Mouse (Mus musculus): Measurements from ENCODE around the gene Pex11g. TPM values are rescaled to one million over a fixed set of nuclear protein-coding genes. Genes with fewer than 3 reads are reported as not detected.

Gene Pex11g
- total and polyA plus RNA-seq, 3 experiments: 0.35 to 1.4 TPM; not detected in 1

DNA sequence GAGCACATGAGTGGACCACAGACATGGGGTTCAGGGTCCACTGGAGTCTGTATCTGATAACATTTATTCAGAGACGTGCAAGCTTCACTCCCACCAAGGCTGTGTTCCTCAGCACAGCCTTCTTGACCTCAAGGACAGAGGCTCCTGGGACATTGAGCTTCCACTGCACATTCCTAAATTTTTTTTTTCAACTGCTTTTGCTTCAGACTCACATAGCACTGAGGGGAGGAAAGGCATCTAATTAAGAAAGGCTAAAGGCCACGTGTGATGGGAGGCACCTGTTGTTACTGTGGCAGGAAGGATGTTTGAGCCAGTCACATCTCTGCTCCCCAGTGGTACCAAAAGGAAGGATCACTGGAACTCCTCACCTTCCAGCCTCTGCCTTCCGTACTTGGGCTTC, 36.4 kb downstream of the Pex11g start:
- H3K79me2 ChIP-seq (ENCODE audit: control insufficient read depth, insufficient read depth, low read length, poor library complexity): no peaks in the 10 kb centered on the region
- H3K4me3 ChIP-seq (ENCODE audit: control insufficient read depth in 1 of 2, insufficient read depth in 1 of 2, low read depth in 2 of 2, low read length in 2 of 2): no peak overlapping the region
- DNase-seq (ENCODE audit: low read depth, low spot score): no peak
- no peak overlapping the region for H3K9ac ChIP-seq (ENCODE audit: control insufficient read depth, low read depth, low read length, poor library complexity, severe bottlenecking)
- no peaks in the 10 kb centered on the region for H3K27me3 ChIP-seq (ENCODE audit: control insufficient read depth in 1 of 2, insufficient read depth in 2 of 2, low read length in 2 of 2)
- peaks cover 0 to 5% of the 10 kb centered on the region in 2 experiments; a peak in 1 of 4 replicates for H3K4me1 ChIP-seq (ENCODE audit: control insufficient read depth in 1 of 2, insufficient read depth in 2 of 2, low read length in 2 of 2)
- H3K9me3 ChIP-seq (replicated peaks; ENCODE audit: insufficient read depth, low read length): no peaks in the 10 kb centered on the region
- H3K27ac ChIP-seq (ENCODE audit: control insufficient read depth, low read depth, low read length): no peak overlapping the region
- no peak for TF ChIP-seq SIN3A (IDR thresholded peaks at IDR 0.05; ENCODE audit: low read length)
- no peak for TF ChIP-seq SMC3 (IDR thresholded peaks at IDR 0.05; ENCODE audit: low read depth, low read length)
- no peak for TF ChIP-seq GATA1 (IDR thresholded peaks at IDR 0.05; ENCODE audit: low read depth, low read length)
- no peak for TF ChIP-seq MEF2A (IDR thresholded peaks at IDR 0.05; ENCODE audit: extremely low read depth, insufficient replicate concordance, low read depth, low read length, poor library complexity, severe bottlenecking)
- TF ChIP-seq E2F4 (IDR thresholded peaks at IDR 0.05; ENCODE audit: borderline replicate concordance, low read depth, low read length): no peak
- TF ChIP-seq TAL1 (IDR thresholded peaks at IDR 0.05; ENCODE audit: low read length): no peak
- no peak for TF ChIP-seq ZC3H11A (IDR thresholded peaks at IDR 0.05; ENCODE audit: low read depth, low read length)
- H3K36me3 ChIP-seq (ENCODE audit: control insufficient read depth in 1 of 2, insufficient read depth in 2 of 2, low read length in 2 of 2): peaks cover 0 to 3% of the 10 kb centered on the region in 2 experiments; a peak in 2 of 4 replicates

DNA sequence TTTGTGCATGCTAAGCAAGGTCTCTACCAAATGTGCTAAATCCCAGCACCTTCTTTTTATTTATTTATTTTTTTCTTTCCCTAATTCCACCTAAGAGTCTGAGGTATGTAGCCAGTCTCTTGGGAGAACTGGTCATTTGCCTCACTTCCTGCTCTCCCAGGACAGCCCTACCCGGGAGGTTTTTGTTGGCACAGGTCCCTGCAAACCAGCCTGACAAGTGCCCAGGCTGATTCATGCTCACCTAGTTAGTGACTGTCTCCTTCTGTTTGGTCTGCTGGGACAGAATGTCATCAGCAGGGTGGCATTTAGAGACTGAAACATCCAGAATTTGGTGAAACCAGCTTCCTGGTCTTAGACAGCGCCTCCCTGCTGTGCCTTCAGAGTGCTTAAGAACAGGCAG, 37.5 kb downstream of the Pex11g start:
- TF ChIP-seq MYB (IDR thresholded peaks at IDR 0.05; ENCODE audit: low read depth, low read length) (no peak), SMC3 (IDR thresholded peaks at IDR 0.05; ENCODE audit: low read depth, low read length) (no peak), POLR2AphosphoS5 (IDR thresholded peaks at IDR 0.05; ENCODE audit: borderline replicate concordance, low read depth, low read length) (no peak), TBP (IDR thresholded peaks at IDR 0.05; ENCODE audit: low read depth, low read length) (no peak), MYC (IDR thresholded peaks at IDR 0.05; ENCODE audit: low read depth, low read length) (no peak), POLR2AphosphoS2 (IDR thresholded peaks at IDR 0.05; ENCODE audit: low read length) (no peak), ZNF384 (IDR thresholded peaks at IDR 0.05; ENCODE audit: low read depth, low read length) (no peak), POLR2A (IDR thresholded peaks at IDR 0.05; ENCODE audit: control insufficient read depth in 1 of 2, insufficient read depth in 1 of 2, low read depth in 1 of 2, low read length in 2 of 2, poor library complexity in 1 of 2) (no peak), RCOR1 (IDR thresholded peaks at IDR 0.05; ENCODE audit: low read depth, low read length) (no peak), TAL1 (IDR thresholded peaks at IDR 0.05; ENCODE audit: low read length) (no peak), NRF1 (IDR thresholded peaks at IDR 0.05; ENCODE audit: insufficient read depth, low read depth, low read length, poor library complexity, severe bottlenecking) (no peak), SIN3A (IDR thresholded peaks at IDR 0.05; ENCODE audit: low read length) (no peak)
- Histone ChIP-seq H3K4me1 (ENCODE audit: control insufficient read depth in 1 of 2, insufficient read depth in 2 of 2, low read length in 2 of 2) (no peaks in the 10 kb centered on the region), H3K27me3 (ENCODE audit: control insufficient read depth in 1 of 2, insufficient read depth in 2 of 2, low read length in 2 of 2) (no peaks in the 10 kb centered on the region), H3K79me2 (ENCODE audit: control insufficient read depth, insufficient read depth, low read length, poor library complexity) (no peaks in the 10 kb centered on the region), H3K9ac (ENCODE audit: control insufficient read depth, low read depth, low read length, poor library complexity, severe bottlenecking) (no peak overlapping the region), H3K9me3 (replicated peaks; ENCODE audit: insufficient read depth, low read length) (no peaks in the 10 kb centered on the region), H3K4me3 (ENCODE audit: control insufficient read depth in 1 of 2, insufficient read depth in 1 of 2, low read depth in 2 of 2, low read length in 2 of 2) (no peak overlapping the region), H3K36me3 (ENCODE audit: control insufficient read depth in 1 of 2, insufficient read depth in 2 of 2, low read length in 2 of 2) (no peaks in the 10 kb centered on the region), H3K27ac (ENCODE audit: control insufficient read depth, low read depth, low read length) (no peak overlapping the region)
- DNase-seq (ENCODE audit: low read depth, low spot score): no peak

Measured in MEL (cell line).